Mouse (Mus musculus): ENCODE data around the gene Ptprg. TPM values are rescaled to one million over a fixed set of nuclear protein-coding genes. Genes with fewer than 3 reads are reported as not detected.

Ptprg gene
- polyA plus RNA-seq, 1 experiment from 2014 or later = 27.1 TPM

GRCm38 (mm10) chr14:11710410-11711122, 157.2 kb downstream of the Ptprg start:
- H3K4me3 ChIP-seq (ENCODE audit: low read depth, low read length) = no peak overlapping the region
- no peaks in the 10 kb centered on the region for H3K27me3 ChIP-seq (replicated peaks; ENCODE audit: control insufficient read depth, insufficient read depth, low read length)
- H3K27ac ChIP-seq (ENCODE audit: low read depth, low read length) = no peak overlapping the region
- 91% methylated on average over 9 of the region's 9 CpGs for WGBS
- H3K4me1 ChIP-seq (ENCODE audit: control insufficient read depth, insufficient read depth, low read length) = peaks cover 14% of the 10 kb centered on the region; the same call in 1 of the 2 replicates
- DNase-seq (ENCODE audit: low spot score) = no peak
- H3K4me2 ChIP-seq (ENCODE audit: low read length) = no peak overlapping the region
- no peaks in the 10 kb centered on the region for H3K36me3 ChIP-seq (ENCODE audit: control insufficient read depth, insufficient read depth, low read length)
- ATAC-seq = no peak
- H3K9ac ChIP-seq (ENCODE audit: low read length) = no peak overlapping the region
- no peaks in the 10 kb centered on the region for H3K9me3 ChIP-seq (replicated peaks; ENCODE audit: control insufficient read depth, low read length)

GRCm38 (mm10) chr14:11712146-11712545, 158.8 kb downstream of the Ptprg start:
- Histone ChIP-seq H3K4me3 (ENCODE audit: low read depth, low read length) (no peak overlapping the region), H3K4me2 (ENCODE audit: low read length) (no peak overlapping the region), H3K27me3 (replicated peaks; ENCODE audit: control insufficient read depth, insufficient read depth, low read length) (no peaks in the 10 kb centered on the region), H3K9ac (ENCODE audit: low read length) (no peak overlapping the region), H3K27ac (ENCODE audit: low read depth, low read length) (no peak overlapping the region), H3K4me1 (ENCODE audit: control insufficient read depth, insufficient read depth, low read length) (peaks cover 14% of the 10 kb centered on the region; the same call in 1 of the 2 replicates), H3K9me3 (replicated peaks; ENCODE audit: control insufficient read depth, low read length) (no peaks in the 10 kb centered on the region), H3K36me3 (ENCODE audit: control insufficient read depth, insufficient read depth, low read length) (no peaks in the 10 kb centered on the region)
- WGBS = 95% methylated on average over 6 of the region's 6 CpGs
- DNase-seq (ENCODE audit: low spot score) (no peak), ATAC-seq (no peak)

DNA sequence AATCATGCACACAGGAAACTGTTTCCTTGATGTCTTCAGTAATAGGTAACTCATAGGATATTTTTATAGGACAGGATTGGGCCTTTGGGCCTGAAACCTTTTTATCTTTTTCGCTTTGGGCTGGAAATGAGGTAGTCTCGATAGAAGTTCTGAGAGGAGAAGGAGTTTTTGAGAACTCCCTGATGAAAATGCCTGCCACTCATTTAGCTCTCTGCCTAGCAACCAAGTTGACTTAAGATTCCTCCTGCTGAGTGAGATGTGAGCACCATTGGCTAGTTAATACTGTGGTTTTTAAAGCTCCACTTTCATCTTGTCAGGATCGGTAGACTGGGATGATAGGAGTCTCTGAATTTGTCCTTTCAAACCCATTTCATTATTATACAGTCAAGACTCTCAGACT, 162.9 kb downstream of the Ptprg start:
- no peak overlapping the region for H3K4me2 ChIP-seq (ENCODE audit: low read length)
- no peaks in the 10 kb centered on the region for H3K9me3 ChIP-seq (replicated peaks; ENCODE audit: control insufficient read depth, low read length)
- DNase-seq (ENCODE audit: low spot score) = peak; percentile 32
- no peak overlapping the region for H3K27ac ChIP-seq (ENCODE audit: low read depth, low read length)
- no peaks in the 10 kb centered on the region for H3K36me3 ChIP-seq (ENCODE audit: control insufficient read depth, insufficient read depth, low read length)
- H3K4me3 ChIP-seq (ENCODE audit: low read depth, low read length) = no peak overlapping the region
- peaks cover 3% of the 10 kb centered on the region; the same call in 1 of the 2 replicates for H3K4me1 ChIP-seq (ENCODE audit: control insufficient read depth, insufficient read depth, low read length)
- H3K9ac ChIP-seq (ENCODE audit: low read length) = no peak overlapping the region
- no peak for ATAC-seq
- WGBS = 27% methylated on average over 3 of the region's 3 CpGs
- no peaks in the 10 kb centered on the region for H3K27me3 ChIP-seq (replicated peaks; ENCODE audit: control insufficient read depth, insufficient read depth, low read length)

- H3K4me2 ChIP-seq (ENCODE audit: low read length) = no peak overlapping the region
- no peak overlapping the region for H3K4me3 ChIP-seq (ENCODE audit: low read depth, low read length)
- ATAC-seq (no peak), DNase-seq (ENCODE audit: low spot score) (no peak)
- H3K9me3 ChIP-seq (replicated peaks; ENCODE audit: control insufficient read depth, low read length) = no peaks in the 10 kb centered on the region
- no peaks in the 10 kb centered on the region for H3K36me3 ChIP-seq (ENCODE audit: control insufficient read depth, insufficient read depth, low read length)
- WGBS = 85% methylated on average over 4 of the region's 4 CpGs
- no peaks in the 10 kb centered on the region for H3K27me3 ChIP-seq (replicated peaks; ENCODE audit: control insufficient read depth, insufficient read depth, low read length)
- H3K27ac ChIP-seq (ENCODE audit: low read depth, low read length) = no peak overlapping the region
- no peak overlapping the region for H3K9ac ChIP-seq (ENCODE audit: low read length)
- H3K4me1 ChIP-seq (ENCODE audit: control insufficient read depth, insufficient read depth, low read length) = peaks cover 9% of the 10 kb centered on the region
These were observed 164.9 kb downstream of the Ptprg start for GRCm38 (mm10) chr14:11718201-11718600.

DNA sequence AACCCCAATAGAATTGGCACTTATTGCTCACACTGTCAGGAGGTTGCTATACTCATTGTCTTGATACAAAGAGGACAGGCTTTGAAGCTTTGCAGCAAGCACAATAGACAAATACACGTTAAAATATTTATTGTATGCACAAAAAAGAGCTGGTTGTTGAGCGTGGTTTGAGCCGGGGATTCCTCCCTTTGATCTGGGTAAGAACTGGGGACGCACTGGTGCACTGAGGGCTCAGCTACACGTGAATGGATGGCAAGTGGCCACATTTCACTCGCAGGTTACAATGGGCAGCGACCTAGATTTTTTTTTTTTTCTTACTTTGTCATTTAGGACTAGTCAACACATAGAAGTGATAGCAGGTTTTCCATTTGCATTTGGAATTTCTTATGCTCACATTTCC, 165.9 kb downstream of the Ptprg start:
- no peaks in the 10 kb centered on the region for H3K36me3 ChIP-seq (ENCODE audit: control insufficient read depth, insufficient read depth, low read length)
- no peaks in the 10 kb centered on the region for H3K9me3 ChIP-seq (replicated peaks; ENCODE audit: control insufficient read depth, low read length)
- no peak for DNase-seq (ENCODE audit: low spot score)
- H3K4me3 ChIP-seq (ENCODE audit: low read depth, low read length) = no peak overlapping the region
- 17% methylated on average over 7 of the region's 7 CpGs for WGBS
- no peaks in the 10 kb centered on the region for H3K27me3 ChIP-seq (replicated peaks; ENCODE audit: control insufficient read depth, insufficient read depth, low read length)
- no peak for ATAC-seq
- peaks cover 5% of the 10 kb centered on the region; the same call in 1 of the 2 replicates for H3K4me1 ChIP-seq (ENCODE audit: control insufficient read depth, insufficient read depth, low read length)
- H3K9ac ChIP-seq (ENCODE audit: low read length) = no peak overlapping the region
- no peak overlapping the region for H3K27ac ChIP-seq (ENCODE audit: low read depth, low read length)
- no peak overlapping the region for H3K4me2 ChIP-seq (ENCODE audit: low read length)

DNA sequence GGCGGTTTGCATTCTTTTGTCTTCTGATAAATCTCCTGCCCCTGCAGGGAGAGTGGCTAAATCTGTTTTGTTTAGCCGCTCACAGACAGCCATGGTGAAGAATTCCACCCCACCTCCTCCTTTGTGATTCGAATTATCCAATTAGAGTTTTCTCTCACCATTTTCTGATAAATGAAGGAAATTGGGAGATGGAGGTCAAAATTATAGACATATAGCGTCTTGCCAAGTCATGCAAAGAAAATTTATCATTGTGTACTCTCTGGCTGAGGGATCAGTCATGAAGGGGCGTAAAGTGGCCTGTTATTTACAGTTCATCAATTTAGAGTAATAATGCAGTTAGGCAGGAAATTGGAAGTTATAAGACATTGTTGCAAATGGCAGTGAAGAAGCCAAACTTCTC, 168.8 kb downstream of the Ptprg start:
- 11% methylated on average over 5 of the region's 5 CpGs for WGBS
- peaks cover 5% of the 10 kb centered on the region; the same call in 1 of the 2 replicates for H3K4me1 ChIP-seq (ENCODE audit: control insufficient read depth, insufficient read depth, low read length)
- H3K27ac ChIP-seq (ENCODE audit: low read depth, low read length) = no peak overlapping the region
- no peaks in the 10 kb centered on the region for H3K27me3 ChIP-seq (replicated peaks; ENCODE audit: control insufficient read depth, insufficient read depth, low read length)
- DNase-seq (ENCODE audit: low spot score) = no peak
- H3K4me3 ChIP-seq (ENCODE audit: low read depth, low read length) = no peak overlapping the region
- no peaks in the 10 kb centered on the region for H3K36me3 ChIP-seq (ENCODE audit: control insufficient read depth, insufficient read depth, low read length)
- ATAC-seq = no peak
- no peak overlapping the region for H3K9ac ChIP-seq (ENCODE audit: low read length)
- no peaks in the 10 kb centered on the region for H3K9me3 ChIP-seq (replicated peaks; ENCODE audit: control insufficient read depth, low read length)
- H3K4me2 ChIP-seq (ENCODE audit: low read length) = no peak overlapping the region

DNA sequence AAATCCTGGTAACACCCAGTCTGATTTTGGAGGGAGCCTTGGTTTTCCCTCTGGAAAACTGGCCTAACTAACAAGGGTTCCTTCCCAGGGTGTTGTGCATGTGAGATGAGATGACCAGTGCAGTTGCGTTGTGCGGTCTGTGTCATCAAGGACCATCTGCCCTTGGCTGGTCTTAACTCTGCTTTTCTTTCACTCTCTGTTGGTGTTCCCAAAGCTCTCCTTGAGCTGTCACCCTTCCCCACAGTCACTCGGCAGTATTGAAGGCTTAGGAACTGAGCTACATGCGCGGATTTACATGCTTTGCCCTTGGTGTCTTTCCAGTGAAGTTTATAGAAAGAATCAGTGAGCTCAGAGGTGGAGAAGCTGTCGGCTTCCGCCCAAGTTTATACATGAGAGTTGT, 170.5 kb downstream of the Ptprg start:
- no peak overlapping the region for H3K27ac ChIP-seq (ENCODE audit: low read depth, low read length)
- peaks cover 5% of the 10 kb centered on the region; the same call in 1 of the 2 replicates for H3K4me1 ChIP-seq (ENCODE audit: control insufficient read depth, insufficient read depth, low read length)
- 95% methylated on average over 7 of the region's 7 CpGs for WGBS
- DNase-seq (ENCODE audit: low spot score) = no peak
- H3K4me2 ChIP-seq (ENCODE audit: low read length) = no peak overlapping the region
- no peaks in the 10 kb centered on the region for H3K36me3 ChIP-seq (ENCODE audit: control insufficient read depth, insufficient read depth, low read length)
- no peak overlapping the region for H3K9ac ChIP-seq (ENCODE audit: low read length)
- ATAC-seq = no peak
- no peak overlapping the region for H3K4me3 ChIP-seq (ENCODE audit: low read depth, low read length)
- H3K27me3 ChIP-seq (replicated peaks; ENCODE audit: control insufficient read depth, insufficient read depth, low read length) = no peaks in the 10 kb centered on the region
- no peaks in the 10 kb centered on the region for H3K9me3 ChIP-seq (replicated peaks; ENCODE audit: control insufficient read depth, low read length)

DNA sequence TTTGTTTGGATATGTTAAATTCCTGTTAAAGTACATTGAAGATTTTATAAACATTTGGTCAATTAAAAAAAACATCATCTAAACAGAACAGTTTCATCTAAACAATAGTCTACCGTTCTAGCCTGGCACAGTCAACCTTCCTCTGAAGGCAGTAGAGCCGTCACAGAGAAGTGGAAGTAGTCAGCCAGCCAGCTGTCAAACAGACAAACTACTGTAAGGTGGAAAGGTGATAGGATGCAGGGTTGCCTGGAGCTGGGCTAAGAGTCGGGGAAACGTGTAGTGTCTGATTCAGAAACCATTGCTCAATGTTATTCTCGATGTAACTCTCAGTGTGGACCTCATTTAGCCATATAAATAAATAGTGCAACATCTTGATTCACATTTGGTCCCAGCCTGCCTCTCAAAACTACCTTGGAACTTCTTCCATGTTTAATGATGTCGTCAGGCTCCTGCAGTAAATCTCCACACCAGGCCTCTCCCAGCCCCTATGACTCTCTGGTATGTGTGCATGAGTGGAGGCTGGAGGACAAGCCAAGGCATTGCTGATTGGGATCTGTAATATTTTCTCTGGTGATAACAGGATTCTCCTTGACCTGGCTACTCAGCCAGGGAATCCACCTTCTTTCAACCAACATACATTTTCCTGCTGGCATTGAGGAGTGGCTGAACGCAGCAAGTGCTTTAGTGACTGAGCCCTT, 178.0 kb downstream of the Ptprg start:
- DNase-seq (ENCODE audit: low spot score) (no peak), ATAC-seq (no peak)
- no peaks in the 10 kb centered on the region for H3K27me3 ChIP-seq (replicated peaks; ENCODE audit: control insufficient read depth, insufficient read depth, low read length)
- H3K4me2 ChIP-seq (ENCODE audit: low read length) = no peak overlapping the region
- no peak overlapping the region for H3K4me3 ChIP-seq (ENCODE audit: low read depth, low read length)
- H3K9ac ChIP-seq (ENCODE audit: low read length) = no peak overlapping the region
- H3K4me1 ChIP-seq (ENCODE audit: control insufficient read depth, insufficient read depth, low read length) = no peaks in the 10 kb centered on the region
- H3K36me3 ChIP-seq (ENCODE audit: control insufficient read depth, insufficient read depth, low read length) = no peaks in the 10 kb centered on the region
- H3K9me3 ChIP-seq (replicated peaks; ENCODE audit: control insufficient read depth, low read length) = no peaks in the 10 kb centered on the region
- no peak overlapping the region for H3K27ac ChIP-seq (ENCODE audit: low read depth, low read length)
- WGBS = 78% methylated on average over 7 of the region's 7 CpGs

- Histone ChIP-seq H3K27me3 (replicated peaks; ENCODE audit: control insufficient read depth, insufficient read depth, low read length) (no peaks in the 10 kb centered on the region), H3K4me3 (ENCODE audit: low read depth, low read length) (no peak overlapping the region), H3K9me3 (replicated peaks; ENCODE audit: control insufficient read depth, low read length) (no peaks in the 10 kb centered on the region), H3K27ac (ENCODE audit: low read depth, low read length) (no peak overlapping the region), H3K36me3 (ENCODE audit: control insufficient read depth, insufficient read depth, low read length) (no peaks in the 10 kb centered on the region), H3K9ac (ENCODE audit: low read length) (no peak overlapping the region), H3K4me2 (ENCODE audit: low read length) (no peak overlapping the region), H3K4me1 (ENCODE audit: control insufficient read depth, insufficient read depth, low read length) (no peaks in the 10 kb centered on the region)
- no peak for ATAC-seq
- DNase-seq (ENCODE audit: low spot score) = no peak
These were observed 179.0 kb downstream of the Ptprg start for GRCm38 (mm10) chr14:11732376-11732775.

Measured in forebrain, embryonic 14.5 days (tissue).